Mouse (Mus musculus) kidney, postnatal 0 days (tissue): ENCODE results near the gene BC067074. TPM values are rescaled to one million over a fixed set of nuclear protein-coding genes. Genes with fewer than 3 reads are reported as not detected.

Experiments used
- ATAC-seq: fragments of 200-750 bp; cut with Nextera tagmentation; replicated peaks from 2 replicates; pipeline ENCODE4 v1.8.0; 2017; ENCODE audit warnings: low read depth, moderate number of reproducible peaks, moderate TSS enrichment, moderate library complexity; ENCODE audit not compliant: low FRiP score
- DNase-seq: peaks from one replicate; pipeline ENCODE4 v3.0.0-alpha.2; 2016; ENCODE audit warnings: low spot score
- H3K27ac ChIP-seq: fragments of 300-500 bp; sonication (generic); 2 replicates; pipeline ENCODE4 v1.5.1; 2014; ENCODE audit warnings: mild to moderate bottlenecking
- H3K27me3 ChIP-seq: fragments of 300-500 bp; sonication (generic); 2 replicates; pipeline ENCODE4 v1.6.1; 2014; ENCODE audit warnings: low read length, mixed read lengths; ENCODE audit not compliant: insufficient read depth
- H3K36me3 ChIP-seq: fragments of 300-500 bp; sonication (generic); 2 replicates; pipeline ENCODE4 v1.6.1; 2014; ENCODE audit warnings: low read length, mixed read lengths; ENCODE audit not compliant: insufficient read depth
- H3K4me1 ChIP-seq: fragments of 300-500 bp; sonication (generic); replicated peaks from 2 replicates; pipeline ENCODE4 v1.6.1; 2014; ENCODE audit warnings: antibody characterized with exemption, low read length, mixed read lengths; ENCODE audit not compliant: insufficient read depth
- H3K4me2 ChIP-seq: fragments of 300-500 bp; sonication (generic); 2 replicates; pipeline ENCODE4 v1.6.1; 2014; ENCODE audit warnings: mild to moderate bottlenecking, low read length, moderate library complexity, mixed read lengths
- H3K4me3 ChIP-seq: fragments of 300-500 bp; sonication (generic); replicated peaks from 2 replicates; pipeline ENCODE4 v1.5.1; 2014; ENCODE audit warnings: low read depth, low read length
- H3K9ac ChIP-seq: fragments of 300-500 bp; sonication (generic); 2 replicates; pipeline ENCODE4 v1.6.1; 2014; ENCODE audit warnings: low read depth, low read length
- H3K9me3 ChIP-seq: fragments of 300-500 bp; sonication (generic); replicated peaks from 2 replicates; pipeline ENCODE4 v1.6.1; 2016; ENCODE audit warnings: low read length, inconsistent platforms, mixed read lengths
- CTCF ChIP-seq: IDR thresholded peaks from 2 replicates; pipeline ENCODE4 v1.5.1; 2016; ENCODE audit warnings: antibody characterized with exemption, low read depth, mild to moderate bottlenecking, moderate library complexity
- WGBS: fragments of 180-500 bp; shearing (Covaris S2); extraction: QIAGEN DNeasy Blood & Tissue Kit; methylation state at CpG from one replicate; pipeline ENCODE4 v1.1.7; 2014; 5-methylcytosine and 5-hydroxymethylcytosine counted together
- polyA plus RNA-seq: library from polyadenylated mRNA; unstranded; fragments of >200 nt; fragmentation: Nextera tagmentation; extraction: Ambion mirVana; gene quantifications from 2 replicates; pipeline ENCODE4 v1.2.1, GENCODE M21; 2015

Gene BC067074
- polyA plus RNA-seq, 1 experiment from 2014 or later = 4.6 TPM

- no peaks in the 10 kb centered on the region for H3K9me3 ChIP-seq
- H3K9ac ChIP-seq = no peak overlapping the region
- no peaks in the 10 kb centered on the region for H3K4me1 ChIP-seq
- WGBS = 90% methylated on average over 4 of the region's 4 CpGs
- no peaks in the 10 kb centered on the region for H3K36me3 ChIP-seq
- ATAC-seq (no peak), DNase-seq (no peak)
- H3K4me2 ChIP-seq = no peak overlapping the region
- TF ChIP-seq CTCF = no peak
- H3K4me3 ChIP-seq = no peak overlapping the region
- no peak overlapping the region for H3K27ac ChIP-seq
- H3K27me3 ChIP-seq = no peaks in the 10 kb centered on the region
Observed at GRCm38 (mm10) chr13:113306581-113306980, 13.6 kb downstream of the BC067074 start.

- H3K9me3 ChIP-seq = no peaks in the 10 kb centered on the region
- WGBS = 86% methylated on average over 5 of the region's 5 CpGs
Observed at GRCm38 (mm10) chr13:113319588-113319987, 26.6 kb downstream of the BC067074 start.

GRCm38 (mm10) chr13:113321972-113322371 lies 29.0 kb downstream of the BC067074 start:
- ATAC-seq = no peak
- 18% methylated on average over 6 of the region's 6 CpGs for WGBS

More at GRCm38 (mm10) chr13:113319588-113319987, 26.6 kb downstream of the BC067074 start:
- Histone ChIP-seq H3K4me1 (no peaks in the 10 kb centered on the region), H3K36me3 (no peaks in the 10 kb centered on the region), H3K4me2 (no peak overlapping the region), H3K9ac (no peak overlapping the region), H3K27ac (no peak overlapping the region), H3K4me3 (no peak overlapping the region), H3K27me3 (no peaks in the 10 kb centered on the region)
- TF ChIP-seq CTCF = no peak
- no peak for ATAC-seq
- no peak for DNase-seq

GRCm38 (mm10) chr13:113324241-113324640 lies 31.3 kb downstream of the BC067074 start:
- WGBS = 87% methylated on average over 3 of the region's 3 CpGs
- H3K4me1 ChIP-seq = no peaks in the 10 kb centered on the region
- DNase-seq (no peak), ATAC-seq (no peak)
- no peaks in the 10 kb centered on the region for H3K36me3 ChIP-seq
- H3K4me3 ChIP-seq = no peak overlapping the region
- no peak overlapping the region for H3K4me2 ChIP-seq
- H3K9ac ChIP-seq = no peak overlapping the region
- H3K27ac ChIP-seq = no peak overlapping the region
- no peak for TF ChIP-seq CTCF
- no peaks in the 10 kb centered on the region for H3K27me3 ChIP-seq
- H3K9me3 ChIP-seq = no peaks in the 10 kb centered on the region

More at GRCm38 (mm10) chr13:113321972-113322371, 29.0 kb downstream of the BC067074 start:
- peak; percentile 88 for DNase-seq
- Histone ChIP-seq H3K27me3 (no peaks in the 10 kb centered on the region), H3K9me3 (no peaks in the 10 kb centered on the region), H3K4me3 (no peak overlapping the region), H3K9ac (no peak overlapping the region), H3K27ac (no peak overlapping the region), H3K4me1 (no peaks in the 10 kb centered on the region), H3K4me2 (no peak overlapping the region), H3K36me3 (no peaks in the 10 kb centered on the region)
- peak; percentile 82 for TF ChIP-seq CTCF

- no peak for TF ChIP-seq CTCF
- Histone ChIP-seq H3K4me2 (no peak overlapping the region), H3K4me1 (no peaks in the 10 kb centered on the region), H3K4me3 (no peak overlapping the region), H3K27me3 (no peaks in the 10 kb centered on the region), H3K27ac (no peak overlapping the region), H3K9ac (no peak overlapping the region), H3K36me3 (no peaks in the 10 kb centered on the region), H3K9me3 (no peaks in the 10 kb centered on the region)
- WGBS = 70% methylated on average over 3 of the region's 3 CpGs
- ATAC-seq (no peak), DNase-seq (no peak)
Observed at GRCm38 (mm10) chr13:113325678-113326077, 32.7 kb downstream of the BC067074 start.

GRCm38 (mm10) chr13:113332256-113332655 lies 39.3 kb downstream of the BC067074 start:
- no peak; the same call in 1 of the 2 replicates for ATAC-seq
- DNase-seq = peak; percentile 68
- Histone ChIP-seq H3K27me3 (no peaks in the 10 kb centered on the region), H3K4me1 (no peaks in the 10 kb centered on the region), H3K9ac (no peak overlapping the region), H3K4me3 (no peak overlapping the region), H3K27ac (peak overlapping the region; percentile 48; the same call in 1 of the 2 replicates), H3K36me3 (no peaks in the 10 kb centered on the region), H3K4me2 (no peak overlapping the region), H3K9me3 (no peaks in the 10 kb centered on the region)
- TF ChIP-seq CTCF = no peak
- WGBS = 20% methylated on average over 7 of the region's 7 CpGs

GRCm38 (mm10) chr13:113333374-113333773 lies 40.4 kb downstream of the BC067074 start:
- WGBS = 80% methylated on average over 6 of the region's 6 CpGs
- H3K27me3 ChIP-seq = no peaks in the 10 kb centered on the region

More at GRCm38 (mm10) chr13:113333374-113333773, 40.4 kb downstream of the BC067074 start:
- Histone ChIP-seq H3K9ac (no peak overlapping the region), H3K4me2 (no peak overlapping the region), H3K4me3 (no peak overlapping the region), H3K4me1 (no peaks in the 10 kb centered on the region), H3K36me3 (no peaks in the 10 kb centered on the region), H3K27ac (no peak overlapping the region), H3K9me3 (no peaks in the 10 kb centered on the region)
- TF ChIP-seq CTCF = no peak
- DNase-seq = no peak
- ATAC-seq = no peak
